Mouse (Mus musculus): ENCODE results near the gene Tnxb.

GRCm38 (mm10) chr17:34688889-34689288 lies 18.6 kb downstream of the Tnxb start:
- no peak for TF ChIP-seq CTCF (conservative IDR thresholded peaks at IDR 0.05; ENCODE audit: low read length)
- no peak for TF ChIP-seq NANOG (IDR thresholded peaks at IDR 0.05; ENCODE audit: borderline replicate concordance, low read length)
- no peak for TF ChIP-seq POU5F1 (IDR thresholded peaks at IDR 0.05; ENCODE audit: borderline replicate concordance, low read length)

Data from E14TG2a.4 (cell line).